Mouse (Mus musculus): ENCODE data around the gene Lep.

The Lep gene

GRCm38 (mm10) chr6:29117417-29118104 is 57.5 kb downstream of the Lep start:
- DNase-seq (ENCODE audit: low read depth) = no peak

- no peak for DNase-seq (ENCODE audit: low read depth)
These were observed 58.2 kb downstream of the Lep start for GRCm38 (mm10) chr6:29118231-29118630.

DNA sequence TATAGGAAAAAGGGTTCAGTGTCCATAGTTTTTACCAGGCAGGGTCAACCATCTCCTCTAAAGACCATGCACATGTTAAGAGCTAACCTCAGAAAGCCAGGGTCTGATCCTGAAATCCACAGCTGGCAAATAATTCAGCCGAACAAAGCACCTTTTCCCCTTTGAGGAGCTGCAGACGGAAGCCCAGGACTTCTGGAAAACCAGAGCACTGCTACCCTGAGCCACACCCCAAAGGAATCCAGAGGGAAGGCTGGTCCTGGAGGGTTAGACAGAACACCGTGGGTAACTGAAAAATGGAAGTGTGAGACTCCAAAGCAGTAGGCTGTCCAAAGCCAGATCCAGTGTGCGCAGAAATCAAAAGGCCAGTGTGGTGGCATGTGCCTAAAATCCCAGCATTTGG is 58.9 kb downstream of the Lep start:
- DNase-seq (ENCODE audit: low read depth) = no peak

- DNase-seq (ENCODE audit: low read depth) = no peak
These were observed 60.0 kb downstream of the Lep start for GRCm38 (mm10) chr6:29119990-29120389.

Data from c-Kit-positive CD71-negative TER-119-negative erythroid progenitor cells, embryonic 14.5 days (primary cell).